Mouse (Mus musculus) G1E-ER4 (cell line): ENCODE data around the gene Pcbp3. TPM values are rescaled to one million over a fixed set of nuclear protein-coding genes. Genes with fewer than 3 reads are reported as not detected.

Experiments
- GATA1 ChIP-seq: IDR thresholded peaks from one replicate; pipeline ENCODE4 v1.8.0; 2012; ENCODE audit warnings: low read length, inconsistent platforms
- polyA plus RNA-seq: library from polyadenylated mRNA; stranded (reverse); fragments of >175 nt; gene quantifications from 2 replicates; pipeline ENCODE4 v1.2.3, GENCODE M21; 2012

The Pcbp3 gene
- polyA plus RNA-seq, 1 experiment: 0.31 TPM

- no peak for TF ChIP-seq GATA1
Observed at GRCm38 (mm10) chr10:76875310-76875709, 86.4 kb downstream of the Pcbp3 start.

- TF ChIP-seq GATA1: no peak
Observed at GRCm38 (mm10) chr10:76874879-76875278, 86.8 kb downstream of the Pcbp3 start.

GRCm38 (mm10) chr10:76874398-76874797 lies 87.3 kb downstream of the Pcbp3 start:
- TF ChIP-seq GATA1: no peak

GRCm38 (mm10) chr10:76873948-76874347 lies 87.7 kb downstream of the Pcbp3 start:
- no peak for TF ChIP-seq GATA1

- TF ChIP-seq GATA1: no peak
Observed at GRCm38 (mm10) chr10:76872736-76873135, 89.0 kb downstream of the Pcbp3 start.

GRCm38 (mm10) chr10:76865936-76866335 lies 95.8 kb downstream of the Pcbp3 start:
- no peak for TF ChIP-seq GATA1

GRCm38 (mm10) chr10:76860998-76861397 lies 100.7 kb downstream of the Pcbp3 start:
- TF ChIP-seq GATA1: no peak

GRCm38 (mm10) chr10:76859355-76860127 lies 102.1 kb downstream of the Pcbp3 start:
- no peak for TF ChIP-seq GATA1

GRCm38 (mm10) chr10:76857879-76858278 lies 103.8 kb downstream of the Pcbp3 start:
- no peak for TF ChIP-seq GATA1

GRCm38 (mm10) chr10:76846480-76846879 lies 115.2 kb downstream of the Pcbp3 start:
- no peak for TF ChIP-seq GATA1

GRCm38 (mm10) chr10:76844901-76845300 lies 116.8 kb downstream of the Pcbp3 start:
- TF ChIP-seq GATA1: no peak

GRCm38 (mm10) chr10:76844365-76844764 lies 117.3 kb downstream of the Pcbp3 start:
- TF ChIP-seq GATA1: no peak

GRCm38 (mm10) chr10:76842087-76842486 lies 119.6 kb downstream of the Pcbp3 start:
- no peak for TF ChIP-seq GATA1

GRCm38 (mm10) chr10:76841220-76841619 lies 120.5 kb downstream of the Pcbp3 start:
- TF ChIP-seq GATA1: no peak

- TF ChIP-seq GATA1: no peak
Observed at GRCm38 (mm10) chr10:76840566-76840965, 121.1 kb downstream of the Pcbp3 start.

- no peak for TF ChIP-seq GATA1
Observed at GRCm38 (mm10) chr10:76835497-76836357, 126.0 kb downstream of the Pcbp3 start.
